Mouse (Mus musculus) gastrocnemius, adult 18-20 months (tissue): ENCODE data around the gene Zdhhc11. TPM values are rescaled to one million over a fixed set of nuclear protein-coding genes. Genes with fewer than 3 reads are reported as not detected.
"Not testable (repeated sequence)": the region's sequence is repeated elsewhere in the genome, so short reads cannot be mapped to it uniquely, and the experiment has no call there.

Experiments used
- DNase-seq: peaks from one replicate; pipeline ENCODE4 v3.0.0; 2021; ENCODE audit warnings: low spot score
- total RNA-seq, 2 experiments: library from RNA; stranded (reverse); gene quantifications; 2 replicates each; pipeline ENCODE4 v1.2.3; 2021

Gene Zdhhc11
- total RNA-seq, 2 experiments from 2014 or later = not detected

- DNase-seq = not testable (repeated sequence)
Observed at GRCm38 (mm10) chr13:74006881-74007280, 43.2 kb downstream of the Zdhhc11 start.

- DNase-seq = not testable (repeated sequence)
Observed at GRCm38 (mm10) chr13:74008216-74008615, 44.6 kb downstream of the Zdhhc11 start.

- DNase-seq = peak; percentile 95
Observed at GRCm38 (mm10) chr13:74008948-74009718, 45.5 kb downstream of the Zdhhc11 start, which contains the start of gene Tppp. Tppp (plus strand) TSS chr13:74009407.

- DNase-seq = peak; percentile 68
Observed at GRCm38 (mm10) chr13:74009791-74010614, 46.4 kb downstream of the Zdhhc11 start.

- DNase-seq = no peak
Observed at GRCm38 (mm10) chr13:74010678-74011077, 47.0 kb downstream of the Zdhhc11 start.

- DNase-seq = no peak
Observed at GRCm38 (mm10) chr13:74015908-74016307, 52.3 kb downstream of the Zdhhc11 start.

DNA sequence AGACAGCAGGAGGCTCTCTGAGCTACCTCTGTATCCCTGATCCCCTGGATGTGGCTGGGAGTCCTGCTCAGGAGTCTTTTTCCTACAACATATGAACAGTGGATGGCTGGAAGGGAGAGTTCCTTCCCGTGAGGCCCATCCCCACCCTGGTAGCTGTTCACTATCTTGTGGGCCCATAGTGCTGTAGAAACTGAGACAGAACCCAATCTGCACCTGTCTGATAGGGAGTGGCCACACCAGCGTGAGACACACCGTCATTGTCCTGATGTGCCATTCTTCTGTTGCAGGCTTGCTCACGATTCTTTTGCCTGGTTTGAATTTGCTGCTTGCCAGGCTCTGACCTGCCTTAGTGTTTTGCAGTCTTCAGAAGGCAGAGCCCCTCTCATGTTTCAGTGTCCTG lies 53.8 kb downstream of the Zdhhc11 start:
- DNase-seq = no peak

GRCm38 (mm10) chr13:74019006-74019405 lies 55.4 kb downstream of the Zdhhc11 start:
- not testable (repeated sequence) for DNase-seq

GRCm38 (mm10) chr13:74025151-74026081 lies 61.8 kb downstream of the Zdhhc11 start:
- DNase-seq = peak; percentile 37

- peak; percentile 65 for DNase-seq
Observed at GRCm38 (mm10) chr13:74026215-74026614, 62.6 kb downstream of the Zdhhc11 start.

- DNase-seq = no peak
Observed at GRCm38 (mm10) chr13:74028116-74028515, 64.5 kb downstream of the Zdhhc11 start.

- no peak for DNase-seq
Observed at GRCm38 (mm10) chr13:74029013-74029412, 65.4 kb downstream of the Zdhhc11 start.

DNA sequence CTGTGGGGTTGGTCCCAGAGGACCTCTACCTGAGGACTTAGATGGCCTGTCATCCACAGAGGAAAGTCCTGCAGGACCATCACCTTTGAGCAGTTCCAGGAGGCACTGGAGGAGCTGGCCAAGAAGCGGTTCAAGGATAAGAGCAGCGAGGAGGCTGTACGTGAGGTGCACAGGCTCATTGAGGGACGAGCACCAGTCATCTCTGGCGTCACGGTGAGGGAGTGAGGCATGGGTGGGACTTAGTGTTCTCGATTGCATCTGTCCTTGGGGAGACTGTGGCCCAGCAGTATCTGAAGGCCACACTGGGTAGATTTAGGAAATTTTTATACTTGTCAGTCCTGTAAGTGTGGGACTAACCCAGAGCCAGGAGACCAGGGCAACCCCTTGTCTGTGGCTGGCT lies 67.0 kb downstream of the Zdhhc11 start:
- DNase-seq = no peak

GRCm38 (mm10) chr13:74031133-74031532 lies 67.5 kb downstream of the Zdhhc11 start:
- no peak for DNase-seq

GRCm38 (mm10) chr13:74034756-74035155 lies 71.1 kb downstream of the Zdhhc11 start:
- DNase-seq = no peak

DNA sequence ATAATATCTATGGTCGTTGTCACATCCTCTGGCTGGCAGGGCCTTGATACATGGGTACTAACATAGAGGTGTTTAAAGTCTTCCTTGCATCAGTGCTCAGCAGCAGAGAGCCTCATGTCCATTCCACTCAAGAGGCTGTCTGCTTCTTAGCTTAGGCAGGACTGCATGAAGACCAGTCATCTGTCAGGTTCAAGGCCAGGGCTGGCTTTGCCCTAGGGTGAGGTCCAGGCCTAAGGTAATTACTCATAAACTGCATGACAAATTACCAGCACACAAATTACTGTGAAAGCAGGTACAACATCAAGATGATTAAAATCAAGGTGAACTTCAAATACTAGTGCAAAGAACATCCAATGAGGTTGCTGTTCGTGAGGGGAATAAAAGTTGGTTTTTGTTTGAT lies 72.1 kb downstream of the Zdhhc11 start:
- no peak for DNase-seq

- DNase-seq = no peak
Observed at GRCm38 (mm10) chr13:74039926-74040325, 76.3 kb downstream of the Zdhhc11 start.
